Mouse (Mus musculus): ENCODE measurements at regions not wholly inside any gene's neighbourhood (a gene's known extent, or its start where the extent isn't known, plus 50 kb on each side); places are given as distances from the start of the nearest gene placed in this dataset.
"Not testable (repeated sequence)": the region's sequence is repeated elsewhere in the genome, so short reads cannot be mapped to it uniquely, and the experiment has no call there.

DNA sequence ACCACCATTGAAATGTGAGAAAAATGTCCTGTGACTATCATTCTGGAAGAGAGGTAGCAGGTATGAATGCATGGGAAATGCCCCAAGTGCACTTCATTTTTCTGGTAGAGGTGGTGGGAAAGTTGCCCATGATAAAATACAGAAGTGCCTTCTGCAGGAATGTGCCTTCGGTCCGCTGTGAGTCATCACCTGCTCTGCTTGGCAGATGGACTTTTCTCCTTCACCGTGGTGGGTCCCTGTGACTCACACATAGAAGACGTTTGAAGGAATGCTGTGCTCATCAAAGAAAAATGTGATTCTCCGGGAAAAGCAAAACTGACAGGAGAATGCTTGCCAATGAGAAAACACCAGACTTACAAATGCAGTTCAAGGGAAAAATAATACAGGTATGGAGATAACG lies 126.8 kb downstream of the Tnfsf18 start:
- DNase-seq (ENCODE audit: low read depth) = no peak

DNA sequence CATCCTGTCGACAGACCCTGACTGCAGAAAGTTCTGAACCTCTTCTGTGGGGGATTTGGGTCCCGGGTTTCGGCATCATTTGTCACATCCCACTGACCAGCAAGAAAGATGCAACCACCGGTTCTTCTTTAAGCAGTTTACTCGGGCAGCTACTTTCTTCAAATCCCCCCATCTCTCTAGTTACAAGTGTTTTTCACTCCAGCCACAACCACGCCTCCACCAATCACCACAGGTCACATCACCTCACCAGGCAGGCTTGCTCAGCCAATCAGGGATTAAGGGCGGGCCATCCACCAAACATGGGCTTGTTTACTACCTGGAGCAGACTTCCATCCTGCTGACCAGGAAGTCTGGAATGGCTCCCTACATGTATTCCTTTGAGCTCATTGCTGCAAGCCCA lies 119.6 kb downstream of the Tnfsf18 start:
- DNase-seq (ENCODE audit: low read depth) = not testable (repeated sequence)

- DNase-seq (ENCODE audit: low read depth) = peak; percentile 20
Observed at GRCm38 (mm10) chr1:161613658-161614057, 119.2 kb downstream of the Tnfsf18 start.

- no peak for DNase-seq (ENCODE audit: low read depth)
Observed at GRCm38 (mm10) chr1:161607446-161607845, 113.0 kb downstream of the Tnfsf18 start.

DNA sequence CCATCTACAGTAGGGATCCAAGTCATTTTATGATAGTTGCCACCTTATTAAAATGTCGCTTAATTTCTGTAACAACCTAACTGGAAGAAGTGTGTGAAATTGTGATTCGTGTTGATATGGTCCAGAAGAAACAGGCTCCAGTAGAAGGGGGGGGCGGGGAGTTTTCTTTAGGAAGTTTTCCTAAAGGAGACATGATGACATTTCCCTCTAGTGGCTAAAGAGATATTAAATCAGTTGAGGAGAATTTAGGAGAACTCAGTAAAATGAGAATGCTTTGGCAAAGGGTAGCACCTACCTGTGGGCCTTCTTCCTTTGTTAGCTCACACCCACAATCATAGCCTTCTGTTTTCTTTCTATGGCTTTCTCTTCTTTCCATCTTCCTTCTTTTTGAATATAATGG lies 107.7 kb downstream of the Tnfsf18 start:
- no peak for DNase-seq (ENCODE audit: low read depth)

DNA sequence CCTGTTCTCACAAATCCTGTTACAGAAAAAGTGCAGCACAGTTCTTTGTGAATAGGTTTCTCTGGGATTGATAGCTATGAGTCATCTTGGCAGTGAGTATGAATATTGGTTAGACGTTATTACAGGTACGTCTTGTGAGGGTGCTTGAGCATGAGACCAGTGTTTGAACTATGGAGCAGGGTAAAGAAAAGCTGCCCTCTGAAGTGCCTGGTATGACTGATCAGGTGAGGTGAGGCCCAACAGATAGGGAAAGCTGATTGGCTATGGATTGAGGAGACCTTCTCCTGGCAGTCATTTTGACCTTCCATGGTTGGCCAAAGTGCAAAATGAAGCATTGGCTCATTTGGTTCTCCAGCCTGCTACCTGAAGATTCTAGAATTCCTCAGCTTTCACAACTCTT lies 106.7 kb downstream of the Tnfsf18 start:
- DNase-seq (ENCODE audit: low read depth) = no peak

DNA sequence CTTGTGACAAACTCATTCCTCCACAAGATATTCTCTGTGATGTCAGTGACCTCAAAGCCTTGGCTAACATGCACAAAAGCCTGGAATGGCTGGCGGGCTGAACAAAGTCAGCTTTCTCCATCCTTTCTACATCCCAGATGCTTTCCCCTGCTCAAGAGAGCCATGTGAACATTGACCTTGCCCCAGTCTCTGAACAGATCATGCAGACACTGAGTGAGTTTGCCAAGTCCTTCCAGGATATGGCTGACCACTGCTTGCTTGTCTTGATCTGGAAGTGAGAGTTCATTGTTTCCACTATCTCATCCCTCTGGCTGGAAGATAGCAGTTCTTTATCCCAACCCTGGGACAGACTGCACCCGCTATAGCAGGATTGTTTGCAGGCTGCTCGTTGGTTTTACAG lies 103.7 kb downstream of the Tnfsf18 start:
- no peak for DNase-seq (ENCODE audit: low read depth)

GRCm38 (mm10) chr1:161576530-161576929 lies 82.1 kb downstream of the Tnfsf18 start:
- DNase-seq (ENCODE audit: low read depth) = no peak

GRCm38 (mm10) chr1:161575939-161576338 lies 81.5 kb downstream of the Tnfsf18 start:
- no peak for DNase-seq (ENCODE audit: low read depth)

- no peak for DNase-seq (ENCODE audit: low read depth)
Observed at GRCm38 (mm10) chr1:161575171-161575570, 80.7 kb downstream of the Tnfsf18 start.

GRCm38 (mm10) chr1:161570762-161571161 lies 76.3 kb downstream of the Tnfsf18 start:
- no peak for DNase-seq (ENCODE audit: low read depth)

DNA sequence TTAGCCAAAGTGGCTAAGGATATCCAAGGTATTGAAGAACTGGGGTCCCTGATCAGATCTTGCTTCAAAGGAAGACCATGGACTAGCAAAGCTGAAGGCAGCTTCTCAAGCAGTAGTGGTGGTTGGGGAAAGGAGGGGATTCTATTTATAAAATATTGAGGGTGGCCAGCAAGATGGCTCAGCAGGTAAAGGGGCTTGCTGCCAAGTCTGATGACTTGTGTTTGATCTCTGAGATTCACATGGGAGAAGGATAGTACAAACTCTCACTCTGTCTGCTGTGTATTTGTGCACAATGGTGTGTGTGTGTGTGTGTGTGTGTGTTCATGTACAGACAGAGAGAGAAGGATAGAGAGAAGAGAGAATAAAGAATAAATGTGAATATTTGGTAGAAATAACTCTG lies 73.4 kb downstream of the Tnfsf18 start:
- no peak for DNase-seq (ENCODE audit: low read depth)

- DNase-seq (ENCODE audit: low read depth) = no peak
Observed at GRCm38 (mm10) chr1:161560368-161560767, 65.9 kb downstream of the Tnfsf18 start.
